In the genomic region with DNA sequence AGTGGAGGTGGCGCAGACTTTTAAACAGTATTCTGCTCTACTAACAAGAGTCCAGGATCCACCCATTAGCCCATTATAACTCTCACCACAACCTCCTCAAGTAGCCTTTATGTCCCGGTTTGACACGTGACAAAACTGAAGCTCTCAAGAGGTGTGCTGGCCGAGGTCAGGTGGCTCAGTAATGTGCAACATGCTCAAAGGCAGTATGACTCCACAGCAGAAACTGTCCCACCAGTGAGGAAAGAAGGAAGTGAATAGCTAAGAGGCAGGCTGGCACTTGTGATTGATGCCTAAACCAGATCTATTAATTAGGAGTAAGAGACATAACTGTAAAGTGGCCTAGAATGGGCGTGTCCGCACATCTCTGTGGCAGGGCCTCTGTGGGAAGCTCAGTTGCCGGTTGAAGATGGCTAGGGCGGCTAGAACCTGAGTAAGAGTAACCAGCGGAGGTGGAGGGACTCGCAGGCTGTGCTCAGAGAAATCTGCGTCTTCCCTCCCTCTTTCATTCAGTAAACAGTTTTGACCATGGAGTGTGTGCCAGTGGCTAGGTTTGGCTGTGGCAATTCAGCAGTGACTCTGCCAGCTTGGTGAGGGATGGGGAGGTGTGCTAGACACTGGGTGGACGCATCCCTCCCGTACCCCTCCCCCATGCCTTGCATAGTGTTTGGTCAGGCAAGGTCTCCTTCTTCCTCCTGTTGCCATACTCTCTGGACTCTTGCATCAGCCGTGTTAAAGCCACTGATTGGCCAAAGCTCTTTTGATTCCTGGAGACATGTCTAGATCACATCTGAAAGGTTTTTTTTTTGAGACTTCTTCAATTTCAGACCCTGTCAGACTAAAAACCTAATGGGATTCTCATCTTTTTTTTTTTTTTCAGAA, we compare ENCODE assay signal across 8 mouse cellular contexts. TPM values are rescaled to one million over a fixed set of nuclear protein-coding genes. Genes with fewer than 3 reads are reported as not detected.
A peak's percentile ranks its signal among the peaks of the same experiment; 100 is the strongest.
DNase-seq lines count a peak whose midpoint lies in the region; ATAC-seq and TF ChIP-seq lines count a peak whose summit lies in the region.

No protein-coding gene starts in this region.

- peak overlapping the region; percentile 97; the same call in 1 of the 2 replicates for H3K4me2 ChIP-seq in limb, embryonic 14.5 days (replicated peaks; ENCODE audit: low read depth, low read length, severe bottlenecking)
- H3K4me2 ChIP-seq in stomach, postnatal 0 days (replicated peaks; ENCODE audit: low read depth) = no peak overlapping the region

- TF ChIP-seq EP300 in stomach, postnatal 0 days (optimal IDR thresholded peaks at IDR 0.05) = no peak

- no peak for TF ChIP-seq POLR2A in testis, adult 2 months (IDR thresholded peaks at IDR 0.05; ENCODE audit: control insufficient read depth, low read depth, low read length)
- TF ChIP-seq POLR2A in limb, embryonic 14.5 days (IDR thresholded peaks at IDR 0.05; ENCODE audit: borderline replicate concordance, extremely low read depth, insufficient read depth, insufficient read length) = no peak
- TF ChIP-seq POLR2A in cerebellum, adult 2 months (IDR thresholded peaks at IDR 0.05; ENCODE audit: borderline replicate concordance, insufficient read depth, low read length) = no peak

- TF ChIP-seq CTCF in testis, adult 2 months (IDR thresholded peaks at IDR 0.05; ENCODE audit: control insufficient read depth, insufficient read depth, insufficient replicate concordance, low read depth, low read length) = no peak
- TF ChIP-seq CTCF in stomach, postnatal 0 days (IDR thresholded peaks at IDR 0.05; ENCODE audit: low read depth) = no peak
- no peak for TF ChIP-seq CTCF in cerebellum, adult 2 months (IDR thresholded peaks at IDR 0.05; ENCODE audit: borderline replicate concordance, insufficient read depth, low read depth, low read length)

- peaks cover 21% of the 10 kb centered on the region for H3K4me1 ChIP-seq in testis, adult 2 months (ENCODE audit: control insufficient read depth, insufficient read depth, low read length)
- no peaks in the 10 kb centered on the region; the same call in 1 of the 2 replicates for H3K4me1 ChIP-seq in limb, embryonic 14.5 days (ENCODE audit: control insufficient read depth, insufficient read depth, low read length)
- 0 out of 2 replicates have a peak, but pooled peaks cover 6% of the 10 kb centered on the region for H3K4me1 ChIP-seq in stomach, postnatal 0 days (replicated peaks; ENCODE audit: control insufficient read depth, insufficient read depth)
- H3K4me1 ChIP-seq in cerebellum, adult 2 months (ENCODE audit: control insufficient read depth, insufficient read depth, low read length) = no peaks in the 10 kb centered on the region

- H3K9me3 ChIP-seq in limb, embryonic 14.5 days (ENCODE audit: control insufficient read depth, low read length) = no peaks in the 10 kb centered on the region
- no peaks in the 10 kb centered on the region for H3K9me3 ChIP-seq in stomach, postnatal 0 days (ENCODE audit: control insufficient read depth, low read length)

- H3K27me3 ChIP-seq in testis, adult 2 months (ENCODE audit: control insufficient read depth, insufficient read depth, low read length) = no peaks in the 10 kb centered on the region
- H3K27me3 ChIP-seq in limb, embryonic 14.5 days (ENCODE audit: control insufficient read depth, insufficient read depth, low read length) = no peaks in the 10 kb centered on the region
- no peaks in the 10 kb centered on the region for H3K27me3 ChIP-seq in stomach, postnatal 0 days (ENCODE audit: control insufficient read depth, insufficient read depth, low read length)
- no peaks in the 10 kb centered on the region for H3K27me3 ChIP-seq in cerebellum, adult 2 months (ENCODE audit: control insufficient read depth, insufficient read depth, low read length)

- H3K9ac ChIP-seq in limb, embryonic 14.5 days (ENCODE audit: low read depth, low read length, severe bottlenecking) = no peak overlapping the region
- no peak overlapping the region for H3K9ac ChIP-seq in stomach, postnatal 0 days (ENCODE audit: low read length)

- H3K27ac ChIP-seq in testis, adult 2 months (ENCODE audit: control insufficient read depth, insufficient read depth, low read depth, low read length) = no peak overlapping the region
- no peak overlapping the region for H3K27ac ChIP-seq in limb, embryonic 14.5 days (replicated peaks; ENCODE audit: low read depth, low read length)
- H3K27ac ChIP-seq in stomach, postnatal 0 days (replicated peaks) = 0 out of 2 replicates have a peak overlapping the region, but pooled peaks have one; percentile 4
- no peak overlapping the region for H3K27ac ChIP-seq in cerebellum, adult 2 months (ENCODE audit: insufficient read depth, low read length)

- H3K4me3 ChIP-seq in testis, adult 2 months (ENCODE audit: control insufficient read depth, low read depth, low read length) = peak overlapping the region; percentile 67
- no peak overlapping the region for H3K4me3 ChIP-seq in limb, embryonic 14.5 days (replicated peaks; ENCODE audit: low read length)
- H3K4me3 ChIP-seq in stomach, postnatal 0 days (ENCODE audit: low read depth, low read length) = no peak overlapping the region
- no peak overlapping the region for H3K4me3 ChIP-seq in cerebellum, adult 2 months (replicated peaks; ENCODE audit: insufficient read depth, low read depth, low read length)

- ATAC-seq in limb, embryonic 14.5 days (ENCODE audit: low FRiP score, low read depth) = no peak
- no peak for ATAC-seq in stomach, postnatal 0 days (ENCODE audit: low FRiP score, low TSS enrichment)
- ATAC-seq in monocyte, adult 5-6 weeks (replicated peaks; ENCODE audit: insufficient number of reproducible peaks, low FRiP score, low TSS enrichment, poor library complexity, severe bottlenecking) = no peak

- WGBS in limb, embryonic 14.5 days = 30% methylated on average over 14 of the region's 14 CpGs
- 35% methylated on average over 14 of the region's 14 CpGs for WGBS in stomach, postnatal 0 days
- 44% methylated on average over 14 of the region's 14 CpGs for WGBS in cerebellum, adult 2 months

- no peaks in the 10 kb centered on the region for H3K36me3 ChIP-seq in testis, adult 2 months (ENCODE audit: control insufficient read depth, insufficient read depth, low read length)
- H3K36me3 ChIP-seq in limb, embryonic 14.5 days (ENCODE audit: control insufficient read depth, insufficient read depth, low read length) = no peaks in the 10 kb centered on the region
- H3K36me3 ChIP-seq in stomach, postnatal 0 days (ENCODE audit: control insufficient read depth, insufficient read depth, low read length) = no peaks in the 10 kb centered on the region

- DNase-seq in cerebellum, postnatal 10 days = peak; percentile 36 to 39
- no peak for DNase-seq in cerebellum, postnatal 25 days
- no peak for DNase-seq in testis, postnatal 10 days (ENCODE audit: low spot score)
- no peak for DNase-seq in limb, embryonic 14.5 days (ENCODE audit: low spot score)
- DNase-seq in stomach, postnatal 0 days (ENCODE audit: low spot score) = no peak
- DNase-seq in cerebellum, adult 2 months = no peak

RNA-seq across cellular contexts. Expression of a gene that starts 3.3 kb away (rescaled TPM):
- polyA plus RNA-seq in testis, adult 2 months (2012; rRNA removed) = 18.0 and 19.4 TPM in 2 replicates
- 6.4 and 7.4 TPM in 2 replicates for polyA plus RNA-seq in limb, embryonic 14.5 days (2012; rRNA removed)
- 5.9 and 6.2 TPM in 2 replicates for polyA plus RNA-seq in limb, embryonic 14.5 days (2014; fragmentation: Nextera tagmentation; extraction: Ambion mirVana)
- polyA plus RNA-seq in stomach, postnatal 0 days (2015; fragmentation: Nextera tagmentation; extraction: Ambion mirVana) = 7.6 and 8.2 TPM in 2 replicates
- 4.9 to 6.0 TPM (median 5.2 TPM) in 3 replicates for total RNA-seq in monocyte, adult 5-6 weeks (2017)
- polyA plus RNA-seq in cerebellum, adult 2 months (2012; rRNA removed) = 9.8 and 10.2 TPM in 2 replicates

RNA-seq across cellular contexts. Expression of a gene that starts 19.8 kb away (rescaled TPM):
- polyA plus RNA-seq in testis, adult 2 months (2012; rRNA removed) = 328 TPM in 2 replicates
- polyA plus RNA-seq in limb, embryonic 14.5 days (2012; rRNA removed) = 367 and 583 TPM in 2 replicates
- 966 and 986 TPM in 2 replicates for polyA plus RNA-seq in limb, embryonic 14.5 days (2014; fragmentation: Nextera tagmentation; extraction: Ambion mirVana)
- polyA plus RNA-seq in stomach, postnatal 0 days (2015; fragmentation: Nextera tagmentation; extraction: Ambion mirVana) = 1,179 and 1,213 TPM in 2 replicates
- total RNA-seq in monocyte, adult 5-6 weeks (2017) = 103 to 180 TPM (median 116 TPM) in 3 replicates
- polyA plus RNA-seq in cerebellum, adult 2 months (2012; rRNA removed) = 569 and 629 TPM in 2 replicates

RNA-seq across cellular contexts. Expression of a gene that starts 21.7 kb away (rescaled TPM):
- polyA plus RNA-seq in testis, adult 2 months (2012; rRNA removed) = 22.8 and 24.8 TPM in 2 replicates
- 91.3 and 114 TPM in 2 replicates for polyA plus RNA-seq in limb, embryonic 14.5 days (2012; rRNA removed)
- 144 and 153 TPM in 2 replicates for polyA plus RNA-seq in limb, embryonic 14.5 days (2014; fragmentation: Nextera tagmentation; extraction: Ambion mirVana)
- 103 and 116 TPM in 2 replicates for polyA plus RNA-seq in stomach, postnatal 0 days (2015; fragmentation: Nextera tagmentation; extraction: Ambion mirVana)
- total RNA-seq in monocyte, adult 5-6 weeks (2017) = 510 to 713 TPM (median 673 TPM) in 3 replicates
- polyA plus RNA-seq in cerebellum, adult 2 months (2012; rRNA removed) = 97.2 and 116 TPM in 2 replicates

RNA-seq across cellular contexts. Expression of a gene that starts 49.9 kb away (rescaled TPM):
- polyA plus RNA-seq in testis, adult 2 months (2012; rRNA removed) = 3.0 and 3.1 TPM in 2 replicates
- 9.1 and 9.7 TPM in 2 replicates for polyA plus RNA-seq in limb, embryonic 14.5 days (2012; rRNA removed)
- 8.7 and 9.0 TPM in 2 replicates for polyA plus RNA-seq in limb, embryonic 14.5 days (2014; fragmentation: Nextera tagmentation; extraction: Ambion mirVana)
- polyA plus RNA-seq in stomach, postnatal 0 days (2015; fragmentation: Nextera tagmentation; extraction: Ambion mirVana) = 12.2 and 13.6 TPM in 2 replicates
- total RNA-seq in monocyte, adult 5-6 weeks (2017) = 1.3 to 9.4 TPM (median 8.8 TPM) in 3 replicates
- polyA plus RNA-seq in cerebellum, adult 2 months (2012; rRNA removed) = 5.5 and 6.3 TPM in 2 replicates

RNA-seq across cellular contexts. Expression of a gene that starts 50.2 kb away (rescaled TPM):
- 0.28 and 0.46 TPM in 2 replicates for polyA plus RNA-seq in testis, adult 2 months (2012; rRNA removed)
- 1.2 and 1.3 TPM in 2 replicates for polyA plus RNA-seq in limb, embryonic 14.5 days (2012; rRNA removed)
- 0.36 and 0.86 TPM in 2 replicates for polyA plus RNA-seq in limb, embryonic 14.5 days (2014; fragmentation: Nextera tagmentation; extraction: Ambion mirVana)
- 0.88 and 0.90 TPM in 2 replicates for polyA plus RNA-seq in stomach, postnatal 0 days (2015; fragmentation: Nextera tagmentation; extraction: Ambion mirVana)
- total RNA-seq in monocyte, adult 5-6 weeks (2017) = 3.6 to 28.2 TPM (median 24.8 TPM) in 3 replicates
- polyA plus RNA-seq in cerebellum, adult 2 months (2012; rRNA removed) = 0.40 and 0.41 TPM in 2 replicates

Comparison
In these comparisons a context has a peak if more than half of its experiments do, and no peak if none do; other contexts are left out.
1. DNase-seq: peak in cerebellum, postnatal 10 days (2 of 2); none in cerebellum, postnatal 25 days (0 of 2), testis, postnatal 10 days (single experiment), limb, embryonic 14.5 days (single experiment), stomach, postnatal 0 days (single experiment) and cerebellum, adult 2 months (0 of 2).